Mouse (Mus musculus) hindbrain, embryonic 14.5 days (tissue): ENCODE measurements around the gene Nuak2. TPM values are rescaled to one million over a fixed set of nuclear protein-coding genes. Genes with fewer than 3 reads are reported as not detected.

Source experiments
- ATAC-seq: fragments of 200-750 bp; cut with Nextera tagmentation; 2 replicates; pipeline ENCODE4 v1.8.0; 2017; ENCODE audit warnings: moderate number of reproducible peaks, mild to moderate bottlenecking, moderate TSS enrichment, moderate library complexity; ENCODE audit not compliant: low FRiP score
- DNase-seq: peaks from one replicate; pipeline ENCODE4 v3.0.0-alpha.2; 2015; ENCODE audit warnings: low spot score
- H3K27ac ChIP-seq: fragments of 300-500 bp; sonication (generic); 2 replicates; pipeline ENCODE4 v1.5.1; 2014; ENCODE audit warnings: mild to moderate bottlenecking, moderate library complexity
- H3K27me3 ChIP-seq: fragments of 300-500 bp; sonication (generic); 2 replicates; pipeline ENCODE4 v1.6.1; 2014; ENCODE audit warnings: mild to moderate bottlenecking, low read length, mixed read lengths; ENCODE audit not compliant: control insufficient read depth, insufficient read depth
- H3K36me3 ChIP-seq: fragments of 300-500 bp; sonication (generic); replicated peaks from 2 replicates; pipeline ENCODE4 v1.6.1; 2014; ENCODE audit not compliant: control insufficient read depth, insufficient read depth
- H3K4me1 ChIP-seq: fragments of 300-500 bp; sonication (generic); replicated peaks from 2 replicates; pipeline ENCODE4 v1.6.1; 2014; ENCODE audit warnings: antibody characterized with exemption, low read length, mixed read lengths; ENCODE audit not compliant: control insufficient read depth, insufficient read depth
- H3K4me2 ChIP-seq: fragments of 300-500 bp; sonication (generic); replicated peaks from 2 replicates; pipeline ENCODE4 v1.6.1; 2014; ENCODE audit warnings: mild to moderate bottlenecking, moderate library complexity
- H3K4me3 ChIP-seq: fragments of 300-500 bp; sonication (generic); replicated peaks from 2 replicates; pipeline ENCODE4 v1.5.1; 2014; ENCODE audit warnings: mild to moderate bottlenecking, low read length
- H3K9ac ChIP-seq: fragments of 300-500 bp; sonication (generic); 2 replicates; pipeline ENCODE4 v1.6.1; 2014
- H3K9me3 ChIP-seq: fragments of 300-500 bp; sonication (generic); 2 replicates; pipeline ENCODE4 v1.6.1; 2016; ENCODE audit warnings: low read length; ENCODE audit not compliant: control insufficient read depth
- WGBS: fragments of 180-500 bp; shearing (Covaris S2); extraction: QIAGEN DNeasy Blood & Tissue Kit; methylation state at CpG from one replicate; pipeline ENCODE4 v1.1.7; 2014; 5-methylcytosine and 5-hydroxymethylcytosine counted together
- polyA plus RNA-seq: library from polyadenylated mRNA; unstranded; fragments of >200 nt; fragmentation: Nextera tagmentation; extraction: Ambion mirVana; gene quantifications from 2 replicates; pipeline ENCODE4 v1.2.1, GENCODE M21; 2014

Gene Nuak2
- polyA plus RNA-seq, 1 experiment from 2014 or later, result 10.7 TPM

DNA sequence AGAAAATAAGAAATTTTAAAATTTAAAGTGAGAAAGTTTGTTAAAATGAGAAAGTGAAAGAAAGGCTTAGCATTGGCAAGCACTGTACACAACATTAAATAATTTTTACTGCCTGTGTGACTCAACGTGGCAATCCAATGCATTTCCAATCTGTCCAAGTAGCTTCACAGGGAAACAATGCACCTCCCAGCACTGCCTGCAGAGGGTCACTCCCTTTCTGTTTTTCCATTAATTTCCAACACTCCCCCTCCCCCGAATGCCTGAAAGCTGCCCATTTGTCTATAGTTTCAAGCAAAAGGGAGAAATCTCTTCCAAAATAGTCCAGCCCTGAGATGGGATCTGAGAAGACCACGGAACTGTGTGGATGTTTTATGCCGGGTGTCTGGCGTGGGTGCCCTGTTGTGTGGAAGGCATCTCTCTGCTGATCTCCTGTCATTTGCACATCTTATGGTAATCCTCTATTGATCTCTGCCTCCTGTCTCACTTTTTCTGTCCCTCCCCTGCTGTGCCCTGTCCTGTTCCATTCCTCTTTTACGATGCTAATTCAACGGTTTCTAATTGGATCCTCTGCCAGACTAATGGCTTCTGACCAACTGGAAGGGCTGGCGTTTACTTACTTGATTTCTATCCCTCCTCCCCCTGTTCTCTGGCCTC is 34.3 kb upstream of the Nuak2 start:
- WGBS, result 8% methylated on average over 8 of the region's 8 CpGs
- Histone ChIP-seq H3K36me3 (no peaks in the 10 kb centered on the region), H3K27ac (no peak overlapping the region), H3K4me3 (no peak overlapping the region), H3K4me2 (0 out of 2 replicates have a peak overlapping the region, but pooled peaks have one; percentile 14), H3K9ac (no peak overlapping the region), H3K27me3 (no peaks in the 10 kb centered on the region), H3K4me1 (peaks cover 18% of the 10 kb centered on the region; the same call in 1 of the 2 replicates), H3K9me3 (no peaks in the 10 kb centered on the region)
- no peak for ATAC-seq
- peak; percentile 52 for DNase-seq

DNA sequence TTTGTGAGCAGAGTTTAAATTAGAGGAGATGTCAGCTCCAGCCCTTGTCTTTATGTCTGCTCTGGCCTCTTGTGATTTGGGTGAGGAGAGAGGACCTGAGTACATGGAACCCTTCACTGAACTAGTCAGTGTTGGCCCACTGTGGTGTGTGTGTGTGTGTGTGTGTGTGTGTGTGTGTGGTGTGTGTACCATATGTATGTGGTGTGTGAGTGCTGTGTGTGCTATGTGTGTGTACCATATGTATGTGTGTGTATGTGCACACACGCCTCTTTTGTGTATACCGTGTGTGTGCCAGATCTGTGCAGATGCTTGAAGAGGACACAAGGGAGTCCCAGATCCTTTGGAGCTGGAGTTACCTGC is 33.8 kb upstream of the Nuak2 start:
- WGBS, result 76% methylated on average over 2 of the region's 2 CpGs
- no peak overlapping the region for H3K4me2 ChIP-seq
- no peaks in the 10 kb centered on the region for H3K9me3 ChIP-seq
- H3K4me3 ChIP-seq, result no peak overlapping the region
- peaks cover 18% of the 10 kb centered on the region; the same call in 1 of the 2 replicates for H3K4me1 ChIP-seq
- peak overlapping the region; percentile 2; the same call in 1 of the 2 replicates for H3K27ac ChIP-seq
- no peaks in the 10 kb centered on the region for H3K27me3 ChIP-seq
- H3K36me3 ChIP-seq, result no peaks in the 10 kb centered on the region
- DNase-seq (no peak), ATAC-seq (no peak)
- H3K9ac ChIP-seq, result no peak overlapping the region

DNA sequence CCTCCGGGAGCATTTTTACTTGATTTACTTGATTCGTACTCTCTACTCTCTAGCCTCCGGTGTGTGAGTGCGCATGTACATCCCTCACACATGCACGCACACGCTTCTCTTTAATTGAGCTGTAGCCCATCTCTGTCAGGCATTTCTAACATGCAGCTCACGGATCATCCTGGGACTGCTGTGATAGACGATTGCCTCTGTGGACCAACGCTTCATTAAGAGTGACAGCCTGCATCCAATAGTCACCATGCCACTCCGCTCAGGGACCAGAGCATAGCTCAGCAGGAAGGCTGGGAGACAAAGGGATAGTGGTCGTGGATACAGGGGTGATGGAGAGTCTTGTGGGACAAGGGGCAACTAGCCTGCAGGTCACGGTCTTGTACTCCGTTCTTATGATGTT is 32.9 kb upstream of the Nuak2 start:
- WGBS, result 16% methylated on average over 13 of the region's 13 CpGs
- Histone ChIP-seq H3K27ac (peak overlapping the region; percentile 16), H3K27me3 (no peaks in the 10 kb centered on the region), H3K4me1 (peaks cover 26% of the 10 kb centered on the region), H3K9ac (no peak overlapping the region), H3K9me3 (no peaks in the 10 kb centered on the region), H3K4me2 (no peak overlapping the region), H3K4me3 (no peak overlapping the region), H3K36me3 (no peaks in the 10 kb centered on the region)
- DNase-seq (peak; percentile 70), ATAC-seq (peak; percentile 68)

DNA sequence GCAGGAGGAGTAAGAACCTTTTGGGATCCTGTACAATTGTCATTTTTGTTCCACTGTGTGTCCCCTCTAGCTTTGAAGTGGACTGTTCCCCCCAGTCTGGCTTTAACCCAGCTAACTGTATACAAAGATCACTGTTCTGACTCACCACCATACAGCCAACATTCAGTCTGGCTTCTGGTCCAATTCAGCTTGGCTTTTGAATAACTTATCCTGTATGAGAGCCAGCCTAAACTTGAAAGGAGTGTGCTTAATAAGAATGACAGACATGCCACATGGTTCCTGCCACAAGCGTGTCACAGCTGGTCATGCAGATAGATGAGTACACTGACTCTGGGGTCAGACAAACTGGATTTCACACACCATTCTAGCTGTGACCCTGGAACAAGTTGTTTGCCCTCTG is 29.2 kb upstream of the Nuak2 start:
- WGBS, result 79% methylated on average over 1 of the region's 1 CpGs
- H3K27ac ChIP-seq, result no peak overlapping the region
- no peak overlapping the region for H3K4me2 ChIP-seq
- DNase-seq, result no peak
- H3K9me3 ChIP-seq, result no peaks in the 10 kb centered on the region
- H3K4me3 ChIP-seq, result no peak overlapping the region
- no peak for ATAC-seq
- peaks cover 52% of the 10 kb centered on the region for H3K4me1 ChIP-seq
- H3K9ac ChIP-seq, result no peak overlapping the region
- no peaks in the 10 kb centered on the region for H3K36me3 ChIP-seq
- no peaks in the 10 kb centered on the region for H3K27me3 ChIP-seq

DNA sequence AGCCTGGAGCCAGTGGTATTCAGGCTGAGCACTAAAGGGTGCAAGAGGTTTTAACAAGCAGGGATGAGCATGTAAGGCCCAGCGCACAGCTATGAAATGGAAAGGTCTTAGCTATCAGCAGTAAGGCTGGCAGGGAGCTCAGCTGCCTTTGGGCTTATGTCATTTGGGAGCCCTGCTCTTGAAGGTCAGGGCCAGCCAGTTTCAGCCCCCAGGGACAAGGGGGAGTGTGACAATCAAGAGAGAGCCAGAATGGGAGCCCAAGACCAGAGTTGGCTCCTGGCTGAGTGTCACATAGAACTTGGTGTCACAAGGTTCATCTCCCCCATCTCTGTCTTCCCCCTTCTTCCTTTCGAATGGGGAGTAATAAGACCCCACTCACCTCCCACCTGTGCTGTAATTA is 28.5 kb upstream of the Nuak2 start:
- Histone ChIP-seq H3K36me3 (no peaks in the 10 kb centered on the region), H3K4me3 (no peak overlapping the region), H3K9ac (no peak overlapping the region), H3K27me3 (no peaks in the 10 kb centered on the region), H3K4me1 (peaks cover 58% of the 10 kb centered on the region), H3K4me2 (no peak overlapping the region), H3K27ac (peak overlapping the region; percentile 4; the same call in 1 of the 2 replicates), H3K9me3 (no peaks in the 10 kb centered on the region)
- ATAC-seq (no peak), DNase-seq (no peak)
- WGBS, result 59% methylated on average over 2 of the region's 2 CpGs

DNA sequence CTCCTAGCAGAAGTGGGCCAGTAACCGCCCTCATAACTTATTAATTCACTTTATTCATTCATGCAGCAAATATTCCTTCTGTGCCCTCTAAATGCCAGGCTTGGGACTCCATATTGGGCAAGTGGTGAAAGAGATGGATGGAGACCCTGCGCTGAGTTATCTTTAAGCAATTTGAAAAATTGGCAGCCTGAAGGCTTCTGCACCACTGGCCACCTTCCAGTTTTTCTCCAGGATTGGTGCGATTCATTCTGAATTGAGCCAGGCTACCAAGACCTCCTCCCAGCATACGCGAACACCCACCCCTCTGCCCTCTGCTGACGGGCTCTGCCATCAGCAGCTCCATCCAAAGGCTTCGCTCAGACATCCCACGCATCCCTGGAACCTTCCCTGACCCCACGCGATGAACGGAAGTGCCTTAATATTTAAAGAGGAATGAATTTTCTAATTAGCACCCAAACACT is 27.9 kb upstream of the Nuak2 start:
- no peaks in the 10 kb centered on the region for H3K27me3 ChIP-seq
- no peak overlapping the region for H3K9ac ChIP-seq
- H3K9me3 ChIP-seq, result no peaks in the 10 kb centered on the region
- no peak overlapping the region for H3K4me2 ChIP-seq
- peak overlapping the region; percentile 4; the same call in 1 of the 2 replicates for H3K27ac ChIP-seq
- DNase-seq (peak; percentile 59), ATAC-seq (no peak)
- WGBS, result 6% methylated on average over 11 of the region's 11 CpGs
- H3K4me3 ChIP-seq, result no peak overlapping the region
- no peaks in the 10 kb centered on the region for H3K36me3 ChIP-seq
- peaks cover 56% of the 10 kb centered on the region for H3K4me1 ChIP-seq

DNA sequence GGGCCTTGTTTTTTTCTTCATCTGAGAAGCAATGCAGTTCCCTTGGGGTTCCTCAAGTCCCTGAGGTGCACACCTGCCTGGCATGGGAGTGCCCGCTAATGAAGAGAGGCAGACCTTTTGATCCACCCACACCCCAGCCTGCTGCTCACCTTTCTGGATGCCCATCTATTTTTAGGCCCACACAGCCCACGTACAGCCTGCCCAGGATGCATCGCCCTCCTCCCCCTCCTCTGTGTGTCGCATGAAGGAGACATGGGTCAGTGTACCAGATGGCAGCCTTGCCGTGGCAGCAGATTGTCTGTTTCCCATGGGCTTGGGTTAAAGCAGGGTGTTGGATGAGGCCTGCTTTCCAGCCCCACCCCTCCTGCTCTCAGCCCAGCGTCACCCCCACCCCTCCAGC is 26.0 kb upstream of the Nuak2 start:
- Histone ChIP-seq H3K27me3 (no peaks in the 10 kb centered on the region), H3K4me1 (peaks cover 46% of the 10 kb centered on the region), H3K4me2 (no peak overlapping the region), H3K9me3 (no peaks in the 10 kb centered on the region), H3K4me3 (no peak overlapping the region), H3K27ac (0 out of 2 replicates have a peak overlapping the region, but pooled peaks have one; percentile 11), H3K9ac (no peak overlapping the region), H3K36me3 (no peaks in the 10 kb centered on the region)
- WGBS, result 41% methylated on average over 6 of the region's 6 CpGs
- ATAC-seq (no peak), DNase-seq (no peak)

DNA sequence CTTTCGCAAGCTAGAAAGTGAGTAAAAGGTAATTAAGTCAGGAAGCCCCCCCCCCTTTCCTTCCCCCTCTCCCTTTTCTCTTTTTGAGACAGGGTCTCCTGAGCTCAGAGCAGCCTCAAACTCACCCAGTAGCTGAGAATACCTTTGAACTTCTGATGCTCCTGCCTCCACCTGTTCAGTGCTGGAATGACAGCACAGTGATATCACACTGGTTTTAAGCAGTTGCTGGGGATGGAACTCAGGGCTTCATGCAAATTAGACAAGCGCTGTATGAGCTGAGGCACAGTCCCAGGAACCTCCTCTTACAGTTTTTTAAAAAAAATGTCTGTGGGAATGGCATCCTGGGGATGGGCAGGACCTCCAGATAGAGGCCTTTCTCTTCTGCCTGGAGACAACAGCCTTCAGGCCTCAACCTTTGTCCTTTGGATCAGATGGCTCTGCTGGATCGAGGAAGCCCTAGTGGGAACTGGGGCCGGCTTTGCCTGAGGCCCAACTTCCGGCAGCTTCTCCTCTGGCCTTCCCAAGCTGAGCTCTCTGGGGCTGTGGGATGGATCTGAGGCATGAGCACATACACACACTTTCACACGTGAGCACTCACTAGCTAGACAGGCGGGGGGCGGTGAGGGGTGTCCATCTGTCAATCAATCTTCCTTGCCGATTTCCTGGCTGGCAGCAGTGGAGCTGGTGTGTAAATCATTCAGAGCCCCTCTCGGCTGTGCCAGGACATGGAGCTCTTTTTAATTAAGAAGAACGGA is 24.8 kb upstream of the Nuak2 start:
- peak; percentile 43 for DNase-seq
- H3K4me1 ChIP-seq, result peaks cover 52% of the 10 kb centered on the region
- no peaks in the 10 kb centered on the region for H3K27me3 ChIP-seq
- ATAC-seq, result peak; percentile 25
- H3K4me3 ChIP-seq, result no peak overlapping the region
- H3K4me2 ChIP-seq, result no peak overlapping the region
- H3K9me3 ChIP-seq, result no peaks in the 10 kb centered on the region
- no peak overlapping the region for H3K9ac ChIP-seq
- 23% methylated on average over 11 of the region's 11 CpGs for WGBS
- no peaks in the 10 kb centered on the region for H3K36me3 ChIP-seq
- H3K27ac ChIP-seq, result 0 out of 2 replicates have a peak overlapping the region, but pooled peaks have one; percentile 4

DNA sequence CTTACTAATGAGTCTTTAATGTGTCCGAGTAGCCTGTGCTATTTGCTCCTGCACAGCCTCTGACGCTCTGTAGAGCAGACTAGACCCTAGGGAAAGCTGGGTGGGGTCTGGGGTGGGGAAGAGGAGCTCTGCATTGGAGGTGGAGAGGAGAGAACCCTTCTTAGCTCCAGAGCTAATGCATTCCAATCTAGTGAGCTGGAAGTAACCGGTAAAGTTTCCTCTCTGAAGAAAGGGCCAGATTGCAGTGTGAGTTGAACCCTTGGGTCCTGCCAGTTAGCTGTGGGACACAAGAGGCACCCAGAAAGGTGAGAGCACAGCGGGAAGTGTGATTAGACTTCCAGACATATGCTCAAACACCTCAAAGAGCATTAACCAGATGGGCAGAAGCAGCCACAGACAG is 24.2 kb upstream of the Nuak2 start:
- Histone ChIP-seq H3K4me2 (no peak overlapping the region), H3K4me3 (no peak overlapping the region), H3K27me3 (no peaks in the 10 kb centered on the region), H3K9ac (no peak overlapping the region), H3K36me3 (no peaks in the 10 kb centered on the region), H3K4me1 (peaks cover 52% of the 10 kb centered on the region), H3K27ac (0 out of 2 replicates have a peak overlapping the region, but pooled peaks have one; percentile 4), H3K9me3 (no peaks in the 10 kb centered on the region)
- DNase-seq (no peak), ATAC-seq (peak; percentile 13)
- 18% methylated on average over 4 of the region's 4 CpGs for WGBS
